Mouse (Mus musculus): Measurements from ENCODE around the gene Gm4922. TPM values are rescaled to one million over a fixed set of nuclear protein-coding genes. Genes with fewer than 3 reads are reported as not detected.

Gm4922 gene
- polyA plus RNA-seq, 1 experiment from 2014 or later, result not detected

DNA sequence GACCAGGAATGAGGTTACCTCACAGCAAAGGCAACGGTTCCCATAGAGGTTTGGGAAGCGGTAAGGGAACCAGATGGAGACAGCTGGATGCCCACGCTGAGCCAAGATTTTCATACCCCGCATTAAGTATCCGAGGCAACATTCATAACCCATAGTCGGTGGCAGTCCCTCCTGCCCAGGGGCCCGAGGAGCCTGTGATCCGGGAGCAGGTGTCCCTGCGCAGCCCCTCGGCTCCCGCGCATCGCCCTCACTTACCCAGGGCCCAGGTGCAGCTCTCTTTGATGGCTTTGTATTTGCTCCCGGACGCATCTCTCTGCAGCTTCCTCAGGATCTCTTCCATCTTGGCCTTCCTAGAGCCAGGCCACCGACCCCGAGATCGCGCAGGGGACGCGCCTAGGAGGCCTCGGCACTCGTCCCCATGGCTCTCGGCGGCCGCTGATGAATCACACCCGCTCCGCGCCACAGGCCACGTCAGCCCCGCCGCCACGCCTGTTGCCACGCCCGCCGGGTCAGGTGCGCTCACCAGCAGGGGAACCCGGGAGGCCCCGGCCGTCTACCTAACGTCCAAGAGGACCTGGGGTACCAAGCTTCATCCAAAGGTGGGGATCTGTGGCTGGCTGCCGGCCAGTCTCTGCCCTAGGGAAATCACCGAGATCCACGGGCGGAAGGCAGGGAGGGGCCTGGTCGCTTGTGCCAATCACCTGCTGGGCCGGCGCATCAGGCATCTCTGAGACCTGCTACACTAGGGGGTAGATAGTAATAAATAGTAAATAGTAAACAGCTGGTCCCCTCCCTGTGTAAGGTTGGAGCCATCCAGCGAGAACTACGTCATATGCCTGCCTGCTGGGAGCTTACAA, 43.1 kb downstream of the Gm4922 start, which contains the start of gene Arfgef3:
TSS of gene Arfgef3 (minus strand) at position 664 of the 857 bp plus-strand sequence.
- Histone ChIP-seq H3K9me3 (ENCODE audit: control insufficient read depth, low read depth, low read length) (no peaks in the 10 kb centered on the region), H3K27me3 (ENCODE audit: control insufficient read depth, insufficient read depth, low read length) (no peaks in the 10 kb centered on the region), H3K27ac (ENCODE audit: low read length) (no peak within 1 kb of the TSS), H3K4me1 (ENCODE audit: control insufficient read depth, insufficient read depth, low read length) (no peaks in the 10 kb centered on the region), H3K36me3 (ENCODE audit: control insufficient read depth, insufficient read depth, low read length) (no peaks in the 10 kb centered on the region), H3K9ac (replicated peaks; ENCODE audit: low read depth, low read length) (peak within 1 kb of the TSS; percentile 22; the same call in 1 of the 2 replicates), H3K4me3 (ENCODE audit: low read depth, low read length) (peak within 1 kb of the TSS; percentile 37), H3K4me2 (replicated peaks; ENCODE audit: low read depth, low read length) (peak within 1 kb of the TSS; percentile 65)
- ATAC-seq (ENCODE audit: insufficient number of reproducible peaks, insufficient read depth, low FRiP score, low read depth), result peak; percentile 82
- WGBS, result 2% methylated on average over 50 of the region's 50 CpGs

DNA sequence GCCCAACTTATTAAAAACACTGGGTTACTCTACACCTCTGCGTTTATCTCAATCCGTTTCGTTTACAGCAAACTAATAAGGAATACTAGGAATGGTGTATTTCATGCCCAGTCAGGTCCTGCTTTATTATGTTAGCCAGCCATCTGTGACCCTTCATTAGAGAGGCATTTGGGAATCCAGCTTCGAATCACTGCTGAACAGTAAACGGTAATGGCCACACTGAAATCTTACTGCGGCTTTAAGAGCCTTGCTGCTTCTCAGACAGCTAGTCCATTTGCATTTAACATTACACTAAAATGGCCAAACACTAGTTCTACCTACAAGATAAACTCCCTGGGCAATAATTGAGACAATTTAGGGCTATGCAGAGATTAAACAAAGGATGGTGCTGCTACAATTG, 44.5 kb downstream of the Gm4922 start:
- 67% methylated on average over 6 of the region's 6 CpGs for WGBS
- H3K36me3 ChIP-seq (ENCODE audit: control insufficient read depth, insufficient read depth, low read length), result no peaks in the 10 kb centered on the region
- no peak overlapping the region for H3K4me3 ChIP-seq (ENCODE audit: low read depth, low read length)
- ATAC-seq (ENCODE audit: insufficient number of reproducible peaks, insufficient read depth, low FRiP score, low read depth), result no peak
- H3K4me1 ChIP-seq (ENCODE audit: control insufficient read depth, insufficient read depth, low read length), result no peaks in the 10 kb centered on the region
- no peak overlapping the region for H3K27ac ChIP-seq (ENCODE audit: low read length)
- no peaks in the 10 kb centered on the region for H3K27me3 ChIP-seq (ENCODE audit: control insufficient read depth, insufficient read depth, low read length)
- H3K9me3 ChIP-seq (ENCODE audit: control insufficient read depth, low read depth, low read length), result no peaks in the 10 kb centered on the region
- peak overlapping the region; percentile 65; the same call in 1 of the 2 replicates for H3K4me2 ChIP-seq (replicated peaks; ENCODE audit: low read depth, low read length)
- no peak overlapping the region for H3K9ac ChIP-seq (replicated peaks; ENCODE audit: low read depth, low read length)

DNA sequence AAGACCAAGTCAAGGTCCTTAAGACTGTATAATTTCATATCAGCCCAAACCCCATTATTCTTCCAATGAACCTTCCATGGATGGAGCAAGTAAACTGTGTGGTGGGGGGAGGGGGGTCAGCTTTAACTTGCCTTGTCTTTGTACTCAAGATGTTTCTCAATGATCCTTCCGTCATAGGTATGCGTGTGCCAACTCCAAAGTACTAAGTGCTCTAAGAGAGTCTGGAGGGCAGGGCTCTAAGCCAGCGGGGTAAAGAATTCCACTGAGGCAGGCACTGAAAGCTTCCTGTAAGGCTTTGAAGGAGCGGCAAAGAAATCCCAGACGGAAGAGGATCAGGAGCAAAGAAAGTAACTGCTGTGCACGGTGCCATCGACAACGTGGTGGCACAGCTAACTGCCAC, 45.6 kb downstream of the Gm4922 start:
- Histone ChIP-seq H3K36me3 (ENCODE audit: control insufficient read depth, insufficient read depth, low read length) (no peaks in the 10 kb centered on the region), H3K4me2 (replicated peaks; ENCODE audit: low read depth, low read length) (no peak overlapping the region), H3K27ac (ENCODE audit: low read length) (no peak overlapping the region), H3K4me3 (ENCODE audit: low read depth, low read length) (no peak overlapping the region), H3K9ac (replicated peaks; ENCODE audit: low read depth, low read length) (no peak overlapping the region), H3K4me1 (ENCODE audit: control insufficient read depth, insufficient read depth, low read length) (no peaks in the 10 kb centered on the region), H3K9me3 (ENCODE audit: control insufficient read depth, low read depth, low read length) (no peaks in the 10 kb centered on the region), H3K27me3 (ENCODE audit: control insufficient read depth, insufficient read depth, low read length) (no peaks in the 10 kb centered on the region)
- 85% methylated on average over 8 of the region's 8 CpGs for WGBS
- ATAC-seq (ENCODE audit: insufficient number of reproducible peaks, insufficient read depth, low FRiP score, low read depth), result no peak

Other genes starting within 250 kb of the Gm4922 start
- 32.1 and 35.4 TPM in 2 replicates for gene Hebp2, start 240.7 kb downstream of the Gm4922 start, polyA plus RNA-seq (2014; fragmentation: Nextera tagmentation; extraction: Ambion mirVana)
- 3.2 TPM in 2 replicates for gene Arfgef3, start 42.8 kb downstream of the Gm4922 start, polyA plus RNA-seq (2014; fragmentation: Nextera tagmentation; extraction: Ambion mirVana)
- 195 and 211 TPM in 2 replicates for gene Perp, start 58.2 kb upstream of the Gm4922 start, polyA plus RNA-seq (2014; fragmentation: Nextera tagmentation; extraction: Ambion mirVana)
- gene Tnfaip3, start 228.9 kb upstream of the Gm4922 start, polyA plus RNA-seq (2014; fragmentation: Nextera tagmentation; extraction: Ambion mirVana), result 2.8 and 3.0 TPM in 2 replicates